Mouse (Mus musculus) B cell, adult (primary cell): ENCODE data around the gene Vstm2b. TPM values are rescaled to one million over a fixed set of nuclear protein-coding genes. Genes with fewer than 3 reads are reported as not detected.

Experiments used
- total RNA-seq: library from RNA; stranded (reverse); gene quantifications from 4 replicates; pipeline ENCODE4 v1.2.4, GENCODE M21; 2023; ENCODE audit not compliant: inconsistent age

Vstm2b gene
- total RNA-seq = not detected in 4 replicates

GRCm38 (mm10) chr7:40898096-40898710 is at the start of gene Vstm2b:
Vstm2b (plus strand) TSS chr7:40898328.

Other genes starting within 250 kb of the Vstm2b start
- not detected in 4 replicates for gene 4930433I11Rik, start 89.2 kb downstream of the Vstm2b start, total RNA-seq
- not detected in 4 replicates for gene Gm4884, start 134.4 kb downstream of the Vstm2b start, total RNA-seq